Mouse (Mus musculus) lung, postnatal 25 days (tissue): ENCODE results near the gene Rbfox3.

Experiments
- DNase-seq: peaks from one replicate; pipeline ENCODE4 v3.0.0; 2022; ENCODE audit warnings: low spot score

Rbfox3 gene

GRCm38 (mm10) chr11:118724423-118724822, 187.0 kb downstream of the Rbfox3 start:
- no peak for DNase-seq

- DNase-seq = no peak
Observed at GRCm38 (mm10) chr11:118723166-118723565, 188.2 kb downstream of the Rbfox3 start.

GRCm38 (mm10) chr11:118721898-118722297, 189.5 kb downstream of the Rbfox3 start:
- DNase-seq = no peak

GRCm38 (mm10) chr11:118714601-118715524, 196.5 kb downstream of the Rbfox3 start:
- no peak for DNase-seq

GRCm38 (mm10) chr11:118712761-118713160, 198.6 kb downstream of the Rbfox3 start:
- DNase-seq = no peak

- no peak for DNase-seq
Observed at GRCm38 (mm10) chr11:118712058-118712457, 199.3 kb downstream of the Rbfox3 start.

GRCm38 (mm10) chr11:118710035-118710434, 201.4 kb downstream of the Rbfox3 start:
- no peak for DNase-seq

- DNase-seq = no peak
Observed at GRCm38 (mm10) chr11:118696226-118696930, 215.0 kb downstream of the Rbfox3 start.

- no peak for DNase-seq
Observed at GRCm38 (mm10) chr11:118693276-118693675, 218.1 kb downstream of the Rbfox3 start.

- DNase-seq = no peak
Observed at GRCm38 (mm10) chr11:118690262-118690661, 221.1 kb downstream of the Rbfox3 start.

GRCm38 (mm10) chr11:118685397-118685796, 226.0 kb downstream of the Rbfox3 start:
- no peak for DNase-seq

- DNase-seq = no peak
Observed at GRCm38 (mm10) chr11:118684665-118685064, 226.7 kb downstream of the Rbfox3 start.

- DNase-seq = no peak
Observed at GRCm38 (mm10) chr11:118680699-118681098, 230.7 kb downstream of the Rbfox3 start.

- no peak for DNase-seq
Observed at GRCm38 (mm10) chr11:118679736-118680410, 231.5 kb downstream of the Rbfox3 start.

- DNase-seq = no peak
Observed at GRCm38 (mm10) chr11:118678515-118679104, 232.8 kb downstream of the Rbfox3 start.

- DNase-seq = no peak
Observed at GRCm38 (mm10) chr11:118677277-118677676, 234.1 kb downstream of the Rbfox3 start.

- DNase-seq = no peak
Observed at GRCm38 (mm10) chr11:118676364-118676763, 235.0 kb downstream of the Rbfox3 start.

- no peak for DNase-seq
Observed at GRCm38 (mm10) chr11:118671958-118672357, 239.4 kb downstream of the Rbfox3 start.

- no peak for DNase-seq
Observed at GRCm38 (mm10) chr11:118671216-118671615, 240.2 kb downstream of the Rbfox3 start.

- no peak for DNase-seq
Observed at GRCm38 (mm10) chr11:118669820-118670219, 241.6 kb downstream of the Rbfox3 start.

- peak; percentile 18 for DNase-seq
Observed at GRCm38 (mm10) chr11:118668351-118668750, 243.0 kb downstream of the Rbfox3 start.

GRCm38 (mm10) chr11:118667946-118668345, 243.5 kb downstream of the Rbfox3 start:
- DNase-seq = peak; percentile 16
